Mouse (Mus musculus) forebrain, embryonic 10.5 days (tissue): ENCODE measurements at regions not wholly inside any gene's neighbourhood (a gene's known extent, or its start where the extent isn't known, plus 50 kb on each side); places are given as distances from the start of the nearest gene placed in this dataset.

Experiments
- DNase-seq: peaks from one replicate; pipeline ENCODE4 v3.0.0-alpha.2; 2017; ENCODE audit warnings: low spot score; ENCODE audit errors: extremely low spot score
- H3K27ac ChIP-seq: fragments of 300-500 bp; sonication (generic); 2 replicates; pipeline ENCODE4 v1.5.1; 2016; ENCODE audit warnings: mild to moderate bottlenecking
- H3K27me3 ChIP-seq: fragments of 300-500 bp; sonication (generic); 2 replicates; pipeline ENCODE4 v1.6.1; 2016; ENCODE audit warnings: mild to moderate bottlenecking; ENCODE audit not compliant: poor library complexity, severe bottlenecking
- H3K36me3 ChIP-seq: fragments of 300-500 bp; sonication (generic); replicated peaks from 2 replicates; pipeline ENCODE4 v1.6.1; 2016; ENCODE audit warnings: mild to moderate bottlenecking, moderate library complexity
- H3K4me1 ChIP-seq: fragments of 300-500 bp; sonication (generic); 2 replicates; pipeline ENCODE4 v1.6.1; 2016
- H3K4me3 ChIP-seq: fragments of 300-500 bp; sonication (generic); 2 replicates; pipeline ENCODE4 v1.5.1; 2016; ENCODE audit warnings: mild to moderate bottlenecking, moderate library complexity
- H3K9me3 ChIP-seq: fragments of 300-500 bp; sonication (generic); 2 replicates; pipeline ENCODE4 v1.6.1; 2016; ENCODE audit warnings: mild to moderate bottlenecking, moderate library complexity
- WGBS: fragments of 180-500 bp; shearing (Covaris S2); methylation state at CpG from one replicate; pipeline ENCODE4 v1.1.7; 2016; 5-methylcytosine and 5-hydroxymethylcytosine counted together

DNA sequence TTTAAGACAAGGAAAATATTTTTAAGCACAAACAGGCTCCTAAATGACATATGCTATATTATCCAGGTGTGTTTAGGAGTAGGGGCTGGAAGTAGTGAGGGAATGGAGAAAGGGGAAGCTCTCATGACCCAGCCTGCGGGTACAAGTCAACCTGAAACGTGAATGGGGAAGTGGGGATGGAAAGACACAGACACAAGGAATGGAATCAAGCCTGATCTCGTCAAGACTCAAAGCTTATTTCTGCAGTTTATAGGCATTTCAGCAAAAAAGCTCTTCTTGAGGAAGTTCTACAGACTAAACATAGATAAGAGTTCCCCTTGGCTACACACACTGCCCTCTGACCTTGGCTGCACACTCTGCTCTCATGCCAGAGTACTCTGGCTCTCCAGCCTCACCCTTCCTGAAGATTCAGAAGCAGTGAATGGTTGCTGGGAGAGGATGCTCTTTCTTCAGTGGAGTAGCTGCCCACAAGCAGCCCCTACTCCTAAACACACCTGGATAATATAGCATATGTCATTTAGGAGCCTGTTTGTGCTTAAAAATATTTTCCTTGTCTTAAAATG is 106.4 kb upstream of the Rrp15 start:
- H3K4me3 ChIP-seq: no peak overlapping the region
- WGBS: 82% methylated on average over 3 of the region's 3 CpGs

DNA sequence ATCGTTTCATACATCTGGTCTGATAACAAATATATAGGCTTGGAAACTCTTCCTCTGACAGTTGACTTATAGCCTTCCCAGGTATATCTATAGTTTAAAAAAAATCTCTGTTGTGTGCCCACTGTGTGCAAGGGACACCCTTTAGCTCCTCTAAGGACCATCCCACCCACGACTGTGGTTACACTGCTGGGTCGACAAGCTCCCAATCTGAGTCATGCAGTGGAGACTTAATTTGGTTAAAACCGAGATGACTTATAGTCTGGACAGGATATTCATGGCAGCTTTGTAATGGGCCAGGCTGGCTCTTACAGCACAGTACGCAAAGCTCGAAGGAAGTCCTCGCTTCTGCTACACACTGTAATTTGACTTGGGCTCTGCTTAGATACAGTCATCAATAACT is 96.1 kb upstream of the Rrp15 start:
- 93% methylated on average over 7 of the region's 7 CpGs for WGBS
- Histone ChIP-seq H3K36me3 (no peaks in the 10 kb centered on the region), H3K4me3 (no peak overlapping the region), H3K27me3 (peaks cover 5% of the 10 kb centered on the region; the same call in 1 of the 2 replicates), H3K9me3 (no peaks in the 10 kb centered on the region), H3K4me1 (peaks cover 5% of the 10 kb centered on the region; the same call in 1 of the 2 replicates), H3K27ac (no peak overlapping the region)
- no peak for DNase-seq

More for the DNA sequence above, 106.4 kb upstream of the Rrp15 start:
- Histone ChIP-seq H3K27ac (no peak overlapping the region), H3K36me3 (no peaks in the 10 kb centered on the region), H3K9me3 (no peaks in the 10 kb centered on the region), H3K4me1 (no peaks in the 10 kb centered on the region), H3K27me3 (no peaks in the 10 kb centered on the region)
- no peak for DNase-seq

DNA sequence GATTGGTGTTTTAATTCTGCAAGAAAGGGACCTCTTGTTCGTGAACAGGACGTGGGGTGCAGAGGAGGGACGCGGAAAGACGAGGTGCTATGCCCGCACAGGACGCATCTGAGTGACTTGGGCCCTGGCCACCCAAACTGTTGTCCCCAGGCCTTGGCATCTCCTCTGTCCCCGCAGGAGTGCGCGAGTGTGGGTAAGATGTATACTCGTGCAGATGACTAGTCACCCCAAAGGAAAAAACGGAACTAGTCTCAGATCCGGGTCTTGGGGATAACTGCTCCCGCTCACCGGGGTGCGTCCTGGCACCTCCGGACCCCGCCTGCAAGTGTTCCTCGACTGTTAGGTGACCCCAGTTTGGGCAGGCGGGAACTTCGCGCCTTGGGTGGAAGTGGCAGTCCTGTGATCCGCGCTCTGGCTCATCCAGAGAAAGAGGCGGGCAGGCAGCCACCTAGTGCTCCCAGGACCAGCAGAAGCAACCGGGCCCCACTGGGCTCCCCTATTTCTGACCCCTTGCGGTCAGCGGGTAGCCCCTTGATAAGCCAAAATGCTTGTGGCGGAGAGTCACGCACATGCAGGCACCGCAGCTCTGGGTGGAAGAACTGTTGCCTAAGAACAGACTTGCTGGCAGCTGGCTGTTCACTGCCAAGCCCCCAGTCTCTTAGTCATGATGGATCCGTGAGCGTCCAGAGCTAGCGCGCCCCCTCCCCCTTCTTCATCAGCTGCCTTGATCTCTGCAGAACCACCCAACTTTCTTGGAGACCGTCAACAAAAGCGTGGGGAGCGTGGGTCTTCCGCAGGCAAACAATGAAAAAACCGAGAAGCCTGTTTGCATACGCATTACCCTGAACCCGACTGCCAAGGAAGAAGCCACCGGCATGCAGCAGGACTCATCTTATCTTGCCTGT is 85.0 kb upstream of the Rrp15 start:
- H3K4me3 ChIP-seq: peak overlapping the region; percentile 58
- peak overlapping the region; percentile 81 for H3K27ac ChIP-seq
- H3K9me3 ChIP-seq: no peaks in the 10 kb centered on the region
- H3K36me3 ChIP-seq: no peaks in the 10 kb centered on the region
- H3K4me1 ChIP-seq: peaks cover 17% of the 10 kb centered on the region
- WGBS: under 1% methylated on average over 43 of the region's 43 CpGs
- peaks cover 46% of the 10 kb centered on the region for H3K27me3 ChIP-seq
- peak; percentile 51 for DNase-seq

DNA sequence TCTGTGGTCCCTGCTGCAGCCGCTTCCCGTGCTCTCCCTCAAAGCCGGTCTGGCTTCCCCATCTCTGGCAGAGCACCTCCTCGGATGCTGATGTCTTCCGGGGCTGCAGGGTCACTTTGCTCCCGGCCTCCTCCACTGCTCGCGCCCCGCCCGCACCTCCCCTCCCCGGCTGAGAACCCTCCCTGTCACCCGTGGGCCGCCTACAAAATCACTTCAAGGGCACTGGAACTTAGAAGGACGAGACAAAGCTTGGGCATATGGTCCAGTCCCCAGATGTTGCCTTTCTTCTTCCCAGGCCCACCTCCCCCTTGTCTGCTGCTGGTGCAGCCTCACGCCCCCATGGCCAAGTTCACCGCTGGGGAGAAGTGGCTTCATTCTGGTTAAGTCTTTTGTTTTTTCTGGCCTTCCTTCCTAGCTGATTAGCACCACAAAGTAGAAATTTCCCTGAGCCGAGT is 84.3 kb upstream of the Rrp15 start:
- Histone ChIP-seq H3K4me3 (peak overlapping the region; percentile 58), H3K27ac (peak overlapping the region; percentile 81), H3K36me3 (no peaks in the 10 kb centered on the region), H3K9me3 (no peaks in the 10 kb centered on the region), H3K4me1 (peaks cover 17% of the 10 kb centered on the region), H3K27me3 (peaks cover 50% of the 10 kb centered on the region)
- peak; percentile 58 for DNase-seq
- WGBS: under 1% methylated on average over 17 of the region's 17 CpGs

DNA sequence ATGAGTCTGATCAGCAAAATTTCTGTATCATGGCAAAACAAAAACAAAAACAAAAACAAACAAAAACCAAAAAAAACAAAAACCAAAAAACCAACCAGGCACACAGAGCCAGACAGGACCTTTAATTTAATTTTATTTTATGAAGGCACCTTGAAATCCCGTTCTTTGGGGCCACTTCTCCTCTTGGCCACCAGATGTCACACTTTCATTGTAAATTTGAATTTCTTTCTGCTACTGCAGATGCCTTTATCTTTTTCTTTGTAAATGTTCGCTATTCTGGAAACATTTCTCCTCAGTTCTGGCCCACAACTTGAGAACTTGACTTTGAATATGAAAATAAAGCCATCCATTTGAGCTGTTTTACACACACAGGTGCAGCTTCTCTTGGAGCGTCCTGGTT is 78.6 kb upstream of the Rrp15 start:
- no peak for DNase-seq
- no peak overlapping the region for H3K27ac ChIP-seq
- no peaks in the 10 kb centered on the region for H3K9me3 ChIP-seq
- no peak overlapping the region for H3K4me3 ChIP-seq
- peaks cover 7% of the 10 kb centered on the region for H3K4me1 ChIP-seq
- peaks cover 22% of the 10 kb centered on the region for H3K27me3 ChIP-seq
- H3K36me3 ChIP-seq: no peaks in the 10 kb centered on the region
- WGBS: 38% methylated on average over 3 of the region's 3 CpGs

DNA sequence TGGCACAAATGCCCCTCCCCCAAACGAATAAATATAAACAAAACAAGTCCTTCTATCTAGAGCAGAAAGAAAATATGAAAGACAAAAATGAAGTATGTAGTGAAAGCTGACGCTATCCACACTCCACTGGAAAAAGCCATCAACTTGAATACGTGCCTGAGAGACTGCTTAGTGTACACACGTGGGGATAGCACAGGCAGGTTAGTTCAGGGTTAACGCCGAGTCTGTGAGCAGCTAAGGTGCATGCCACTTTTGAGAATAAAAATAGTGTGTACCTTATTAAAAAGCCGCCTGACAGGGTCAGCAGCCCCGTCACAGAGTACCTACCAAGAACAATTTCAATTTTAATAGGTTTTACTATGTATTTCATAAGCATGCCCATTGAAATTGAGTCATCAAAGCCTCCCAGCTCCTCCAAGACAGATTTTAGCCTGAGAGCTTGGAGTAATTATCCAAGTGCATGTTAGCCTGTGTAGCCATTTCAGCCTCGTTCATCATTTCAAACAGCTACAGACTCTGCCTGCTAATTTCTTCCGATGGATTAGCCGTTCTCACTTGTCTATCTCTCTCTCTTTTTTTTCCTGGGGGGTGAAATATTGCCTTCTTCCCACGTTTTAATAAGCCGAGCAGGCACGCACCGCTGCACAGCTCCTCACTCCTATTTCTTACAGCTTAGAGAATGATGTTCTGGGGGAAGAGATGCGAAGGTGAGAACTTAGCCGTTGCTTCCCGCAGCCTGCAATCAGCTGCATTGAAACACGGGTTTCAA is 59.2 kb upstream of the Rrp15 start:
- Histone ChIP-seq H3K27me3 (no peaks in the 10 kb centered on the region), H3K4me3 (no peak overlapping the region), H3K9me3 (no peaks in the 10 kb centered on the region), H3K4me1 (peaks cover 6% of the 10 kb centered on the region), H3K27ac (no peak overlapping the region), H3K36me3 (no peaks in the 10 kb centered on the region)
- 78% methylated on average over 19 of the region's 19 CpGs for WGBS
- DNase-seq: no peak

DNA sequence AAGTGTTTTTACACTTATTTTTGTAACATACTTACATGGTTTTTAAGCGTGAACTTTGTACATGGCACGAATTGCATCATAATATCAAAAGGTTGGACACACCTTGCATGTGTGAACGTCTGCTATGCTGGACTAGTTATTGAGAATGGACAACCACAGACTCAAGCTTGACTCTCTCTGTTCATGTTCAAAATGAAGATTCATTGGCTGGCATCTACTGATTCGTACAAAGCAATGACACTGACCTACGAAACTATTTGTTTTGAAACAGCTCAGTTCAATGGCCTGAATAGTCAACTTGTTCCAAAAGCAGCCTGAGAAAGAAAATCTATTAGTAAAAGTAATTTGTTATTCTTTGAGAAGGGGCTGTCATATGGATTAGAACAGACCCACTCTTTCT is 55.3 kb upstream of the Rrp15 start:
- WGBS: 93% methylated on average over 5 of the region's 5 CpGs
- no peak overlapping the region for H3K4me3 ChIP-seq
- DNase-seq: no peak
- no peak overlapping the region for H3K27ac ChIP-seq
- no peaks in the 10 kb centered on the region for H3K9me3 ChIP-seq
- H3K36me3 ChIP-seq: no peaks in the 10 kb centered on the region
- H3K27me3 ChIP-seq: no peaks in the 10 kb centered on the region
- H3K4me1 ChIP-seq: peaks cover 6% of the 10 kb centered on the region
